Mouse (Mus musculus) left cerebral cortex, postnatal 10 days (tissue): Measurements from ENCODE around the gene Gpr37l1. TPM values are rescaled to one million over a fixed set of nuclear protein-coding genes. Genes with fewer than 3 reads are reported as not detected.

Experiments
- DNase-seq, 2 experiments: peaks; one replicate each; pipeline ENCODE4 v3.0.0; 2021 to 2022; ENCODE audit warnings: low spot score in 2 of 2, mixed read lengths in 1 of 2; ENCODE audit errors: extremely low spot score in 1 of 2
- intact Hi-C: fragments of 180-260 bp; cut with DNase I; formaldehyde crosslinking; loops from one replicate; pipeline ENCODE4 v1.15.1; 2025
- total RNA-seq, 2 experiments: library from RNA; stranded (reverse); gene quantifications; 2 replicates each; pipeline ENCODE4 v1.2.3; 2021

Gene Gpr37l1
- total RNA-seq, 2 experiments from 2014 or later = 99.0 to 99.3 TPM

DNA sequence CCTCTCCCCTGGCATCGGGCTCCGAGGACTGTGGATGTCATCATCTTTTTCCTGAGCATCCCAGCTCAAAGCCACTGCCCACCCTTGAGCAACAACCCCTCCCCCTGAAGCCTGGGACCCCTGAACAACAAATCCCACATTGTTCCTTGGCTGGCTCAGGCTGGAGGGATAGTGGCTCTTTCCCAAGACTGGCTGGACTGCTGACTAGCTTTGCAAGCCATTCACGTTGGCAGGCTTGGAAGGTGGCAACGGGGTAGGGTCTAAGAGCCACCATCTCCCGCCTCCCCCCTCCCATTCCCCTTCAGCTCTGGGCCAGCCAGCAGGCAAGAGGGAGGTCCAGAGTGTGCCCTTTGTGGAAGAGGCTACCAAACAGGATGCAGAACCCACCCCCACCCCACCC is 8.8 kb downstream of the Gpr37l1 start:
- intact Hi-C loops = loop anchor here (5.0 kb wide), 1 partner anchor 214 kb away; no protein-coding TSS in a partner anchor
- peak; percentile 73 to 80 for DNase-seq

DNA sequence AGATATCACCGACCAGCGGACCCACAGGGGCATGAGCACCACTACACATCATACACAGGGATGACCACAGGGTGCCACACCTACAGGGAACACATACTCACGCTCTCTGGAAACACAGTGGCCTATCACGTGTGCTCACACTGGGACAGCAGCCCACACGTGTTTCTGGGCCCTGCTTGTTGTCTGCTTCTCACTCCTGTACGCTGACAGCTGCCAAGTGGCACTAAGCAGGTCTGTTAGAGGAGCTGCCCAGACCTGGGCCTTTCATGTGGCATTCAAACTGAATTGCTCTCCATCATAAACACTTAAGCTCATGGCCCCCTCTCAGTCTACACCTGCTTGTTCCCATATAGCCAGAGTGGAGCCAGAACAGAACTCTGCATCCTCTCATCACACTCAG is 11.2 kb downstream of the Gpr37l1 start:
- intact Hi-C loops = loop anchor here (5.0 kb wide), 1 partner anchor 216 kb away; no protein-coding TSS in a partner anchor
- no peak for DNase-seq

DNA sequence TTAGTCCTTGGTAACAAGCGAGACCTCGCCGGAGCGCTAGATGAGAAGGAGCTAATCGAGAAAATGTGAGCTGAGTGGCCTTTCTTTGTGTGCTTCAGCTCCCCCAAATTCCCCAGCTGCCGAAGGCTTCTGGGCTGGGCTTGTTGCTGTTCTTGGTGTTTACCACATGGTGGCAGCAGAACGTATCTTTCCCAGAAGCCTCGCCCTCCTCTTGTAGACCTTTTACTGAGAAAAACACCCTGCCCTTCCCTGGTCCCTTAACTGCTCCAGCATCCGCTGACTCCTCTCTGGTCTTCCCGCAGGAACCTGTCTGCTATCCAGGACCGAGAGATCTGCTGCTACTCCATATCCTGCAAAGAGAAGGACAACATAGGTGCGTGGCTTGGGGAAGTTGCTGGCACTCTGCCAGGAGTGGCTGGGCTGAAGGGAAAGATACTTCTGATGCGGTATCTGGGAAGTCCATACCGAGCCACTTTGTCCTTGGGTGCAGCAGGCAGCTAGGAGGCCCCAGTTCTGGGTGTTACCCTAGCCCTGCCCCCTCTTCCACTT is 13.0 kb downstream of the Gpr37l1 start:
- intact Hi-C loops = no loop called here
- DNase-seq = peak; percentile 74 to 88

DNA sequence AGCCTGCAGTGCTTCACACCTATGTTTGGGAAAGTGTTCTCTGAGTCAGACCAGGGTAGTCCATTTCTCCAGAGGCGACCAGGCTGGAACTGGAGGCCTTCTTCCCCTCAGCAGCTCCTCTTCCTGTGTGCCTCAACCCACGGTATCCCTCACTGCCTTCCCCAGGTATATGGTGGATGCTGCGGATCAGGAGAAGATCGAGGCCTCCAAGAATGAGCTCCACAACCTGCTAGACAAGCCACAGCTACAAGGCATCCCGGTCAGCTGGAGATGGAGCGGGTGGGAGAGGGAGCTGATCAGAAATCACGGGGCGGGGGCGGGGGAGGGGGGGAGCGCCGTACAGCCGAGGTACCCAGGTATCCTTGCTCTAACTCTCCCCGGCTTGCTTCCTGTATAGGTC is 13.5 kb downstream of the Gpr37l1 start:
- intact Hi-C loops = no loop called here
- DNase-seq = no peak

DNA sequence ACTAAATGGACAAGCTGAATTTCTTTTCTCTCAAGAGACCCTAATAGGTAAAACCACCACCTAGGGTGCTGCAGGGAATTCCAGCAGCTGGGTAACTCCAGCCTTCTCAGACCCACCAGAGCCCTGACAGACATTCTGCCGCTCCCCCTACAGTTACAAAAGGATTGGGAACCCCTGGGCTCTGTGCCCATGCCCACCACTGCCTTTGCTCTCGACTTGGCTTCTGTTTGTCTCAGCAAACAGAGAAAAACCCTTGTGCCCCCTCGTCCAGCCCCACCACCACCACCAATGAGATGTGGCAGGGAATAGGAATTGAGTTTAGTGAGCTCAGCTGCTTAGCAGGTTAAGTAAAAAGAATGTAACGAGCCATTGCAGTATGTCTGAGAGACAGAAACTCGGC is 18.5 kb downstream of the Gpr37l1 start:
- no peak for DNase-seq
- intact Hi-C loops = no loop called here

DNA sequence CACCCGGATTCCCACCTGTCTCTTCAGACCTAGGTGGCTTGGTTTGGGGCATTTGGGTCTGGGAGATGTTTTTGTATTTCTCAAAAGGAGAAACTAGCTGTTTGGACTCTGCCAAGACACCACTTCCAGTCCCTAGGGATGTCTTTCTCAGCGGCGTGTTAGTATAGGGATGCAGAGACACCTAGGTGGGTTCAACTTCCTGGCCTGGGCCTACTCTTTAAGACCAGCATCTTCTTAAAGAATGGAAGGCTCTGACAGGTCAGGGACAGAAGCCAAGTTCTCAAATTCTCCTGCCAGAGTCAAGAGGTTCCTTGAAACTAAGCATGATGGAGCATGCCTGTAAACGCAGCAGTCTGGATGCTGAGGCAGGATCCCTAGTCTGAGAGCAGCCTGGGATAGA is 19.0 kb downstream of the Gpr37l1 start:
- DNase-seq = peak in 1 of 2 experiments; percentile 17
- intact Hi-C loops = no loop called here

DNA sequence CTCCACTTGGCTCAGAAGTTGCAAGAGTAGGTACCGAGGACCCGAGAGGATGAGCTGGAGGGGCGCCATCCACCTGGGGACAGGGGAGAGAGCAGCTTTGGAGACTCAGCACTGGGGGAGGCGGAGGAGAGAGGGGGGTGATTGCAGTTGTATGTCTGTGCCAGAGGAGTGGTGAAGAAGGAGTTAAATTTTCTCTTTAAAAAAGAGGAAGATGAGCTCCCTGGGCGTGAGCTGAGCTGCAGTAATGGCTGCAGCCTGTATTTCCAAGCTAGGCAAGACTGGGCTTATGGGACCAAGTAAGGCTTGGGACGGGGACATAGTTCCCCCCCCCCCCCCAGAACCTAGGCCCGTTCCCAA is 19.8 kb downstream of the Gpr37l1 start:
- DNase-seq = no peak
- intact Hi-C loops = no loop called here

DNA sequence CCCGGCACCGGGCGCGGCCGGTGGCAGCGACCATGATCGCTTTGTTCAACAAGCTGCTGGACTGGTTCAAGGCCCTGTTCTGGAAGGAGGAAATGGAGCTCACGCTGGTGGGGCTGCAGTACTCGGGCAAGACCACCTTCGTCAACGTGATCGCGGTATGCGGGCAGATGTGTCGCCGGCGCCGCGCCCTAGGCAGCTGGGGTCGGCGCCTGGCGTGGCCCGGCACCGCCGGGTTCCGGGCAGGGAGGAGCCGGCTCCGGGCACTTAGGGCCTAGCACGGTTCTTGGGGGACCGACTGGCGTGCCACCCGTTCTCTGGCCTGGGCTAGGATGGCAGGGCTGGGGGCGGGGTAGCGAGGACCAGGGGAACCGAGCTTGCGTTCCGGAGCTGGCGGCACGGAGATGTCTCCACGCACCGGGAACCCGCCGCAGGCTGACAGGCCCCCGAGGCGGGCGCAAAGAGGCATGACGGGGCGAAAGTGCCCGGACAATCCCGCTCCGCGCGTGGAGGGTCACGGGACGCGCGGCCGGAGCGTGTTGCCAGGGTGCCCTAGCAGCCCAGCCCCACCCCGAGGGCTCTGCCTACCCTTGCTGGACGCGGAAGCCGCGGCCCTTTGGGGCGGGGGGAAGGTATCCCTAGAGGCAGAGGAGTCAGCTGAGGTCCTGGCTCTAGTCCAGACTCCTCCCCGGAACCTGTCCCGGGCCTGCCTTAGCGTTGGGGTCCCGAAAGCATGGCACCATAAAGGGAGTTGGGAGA is 20.4 kb downstream of the Gpr37l1 start:
- intact Hi-C loops = no loop called here
- peak; percentile 78 to 95 for DNase-seq

DNA sequence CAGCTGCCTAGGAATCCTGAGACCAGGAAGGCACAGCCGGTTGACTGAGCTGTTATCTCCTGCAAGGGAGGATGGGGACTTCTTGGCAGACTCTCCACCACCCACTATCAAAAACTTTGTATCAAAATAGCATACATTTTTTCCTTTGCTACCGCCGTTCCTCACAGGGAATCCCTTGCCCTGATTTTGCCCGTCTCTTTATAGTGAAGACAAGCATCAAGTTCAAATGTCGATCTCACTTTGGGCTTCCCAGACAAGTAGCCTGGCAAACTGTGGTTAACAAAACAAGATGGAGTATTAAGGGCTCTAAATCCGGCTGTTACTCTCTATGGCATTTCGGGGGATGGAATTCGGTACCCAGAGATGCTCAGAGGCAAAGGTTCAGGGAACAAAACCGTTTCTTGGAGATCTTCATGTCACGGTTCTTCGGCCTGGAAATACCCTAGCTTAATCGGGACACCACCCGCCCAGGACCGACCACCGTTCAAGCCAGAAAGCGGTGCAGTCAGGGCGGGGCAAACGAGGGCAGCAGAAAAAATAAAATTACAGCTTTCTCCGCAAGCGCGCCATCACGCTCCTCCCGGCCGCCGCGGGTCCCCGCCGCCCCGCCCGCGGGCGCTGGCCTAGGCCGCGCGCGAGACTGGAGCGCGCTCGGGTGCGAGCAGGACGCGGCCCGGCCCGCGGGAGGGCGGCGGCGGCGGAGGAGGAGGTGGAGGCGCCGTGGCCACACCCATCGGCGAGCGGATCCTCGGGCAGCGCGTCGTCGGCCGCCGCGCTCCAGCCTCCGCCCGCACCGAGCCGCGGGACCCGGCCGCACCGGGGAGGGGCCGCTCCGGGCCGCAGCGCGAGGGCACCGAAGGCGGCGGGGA is 21.2 kb downstream of the Gpr37l1 start, which contains the start of gene Arl8a:
TSS of gene Arl8a (plus strand) at position 748 of the 869 bp plus-strand sequence.
- intact Hi-C loops = no loop called here
- DNase-seq = peak; percentile 69 to 94

DNA sequence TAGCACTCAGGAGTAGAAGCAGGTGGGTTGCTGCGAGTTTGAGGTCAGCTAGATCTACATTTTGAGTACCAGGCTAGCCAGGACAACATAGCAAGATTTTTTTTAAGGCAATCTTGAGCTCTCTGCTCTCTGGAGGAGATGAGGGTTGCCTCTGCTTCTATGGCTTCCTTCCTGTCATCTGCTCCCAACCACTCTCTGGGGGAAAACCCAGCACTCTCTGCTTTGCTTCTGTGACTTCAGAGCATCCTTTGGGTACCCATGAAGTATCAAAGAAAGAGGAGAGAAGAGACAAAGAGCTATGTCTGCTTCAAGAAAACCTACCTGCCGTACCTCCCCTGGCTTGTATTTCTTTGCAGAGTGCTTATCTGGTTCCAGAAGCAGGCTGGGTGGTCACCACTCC is 23.5 kb downstream of the Gpr37l1 start:
- no peak for DNase-seq
- intact Hi-C loops = no loop called here

DNA sequence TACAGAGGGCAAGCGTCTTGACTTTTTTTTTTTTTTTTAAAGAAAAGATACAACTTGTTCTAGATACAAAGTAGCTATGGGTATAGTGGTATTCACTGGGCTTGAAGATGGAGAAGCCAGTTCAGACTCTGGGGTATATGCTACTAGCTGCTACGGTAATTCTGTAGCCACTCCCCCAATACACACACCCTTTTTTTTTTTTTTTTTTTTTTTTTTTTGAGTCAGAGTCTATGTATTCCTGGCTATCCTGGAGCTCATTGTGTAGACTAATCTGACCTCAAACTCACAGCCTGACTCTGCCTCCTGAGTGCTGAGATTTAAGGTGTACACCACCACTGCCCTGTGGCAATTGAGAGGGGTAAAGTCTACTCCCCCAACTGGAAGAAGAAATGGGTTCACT is 25.0 kb downstream of the Gpr37l1 start:
- intact Hi-C loops = no loop called here
- no peak for DNase-seq

DNA sequence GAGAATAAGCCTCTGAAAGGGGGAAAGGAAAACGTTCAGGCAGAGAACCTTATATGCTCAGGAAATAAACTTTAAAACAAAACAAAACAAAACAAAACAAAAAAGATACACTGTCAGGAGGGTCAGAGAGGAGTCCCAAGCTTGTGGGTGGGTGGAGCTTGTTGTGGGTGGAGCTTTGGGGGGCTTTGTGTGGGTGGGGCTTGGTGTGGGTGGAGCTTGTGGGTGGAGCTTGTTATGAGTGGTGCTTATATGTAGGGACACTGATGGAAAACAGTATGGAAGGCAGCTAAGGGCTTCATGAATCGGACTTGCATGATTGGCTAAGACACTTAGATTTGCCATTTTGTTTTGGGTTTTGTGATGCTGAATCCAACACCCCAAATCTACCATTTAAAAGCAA is 27.6 kb downstream of the Gpr37l1 start:
- DNase-seq = no peak
- intact Hi-C loops = loop anchor here (5.0 kb wide), 1 partner anchor 153 kb away; no protein-coding TSS in a partner anchor

DNA sequence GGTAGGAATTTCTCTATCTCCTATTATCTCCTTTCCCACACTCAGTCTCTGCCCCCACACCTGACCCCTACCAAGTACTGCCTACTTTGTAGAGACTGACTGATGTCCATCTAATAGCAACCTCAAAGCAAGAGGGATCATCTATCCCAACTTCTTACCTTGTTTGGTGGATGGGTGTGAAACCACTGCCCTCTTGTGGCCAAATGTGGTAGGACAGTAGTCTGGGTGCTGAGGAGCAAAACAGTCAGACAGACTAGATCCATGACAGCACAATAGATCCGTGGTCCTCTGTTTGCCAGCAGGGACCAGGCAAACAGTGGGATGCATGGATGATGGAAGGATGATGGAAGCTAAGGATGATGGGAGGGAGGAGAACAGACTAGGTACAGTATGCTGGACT is 31.0 kb downstream of the Gpr37l1 start:
- peak in 1 of 2 experiments; percentile 63 for DNase-seq
- intact Hi-C loops = loop anchor here (5.0 kb wide), 1 partner anchor 149 kb away; no protein-coding TSS in a partner anchor

DNA sequence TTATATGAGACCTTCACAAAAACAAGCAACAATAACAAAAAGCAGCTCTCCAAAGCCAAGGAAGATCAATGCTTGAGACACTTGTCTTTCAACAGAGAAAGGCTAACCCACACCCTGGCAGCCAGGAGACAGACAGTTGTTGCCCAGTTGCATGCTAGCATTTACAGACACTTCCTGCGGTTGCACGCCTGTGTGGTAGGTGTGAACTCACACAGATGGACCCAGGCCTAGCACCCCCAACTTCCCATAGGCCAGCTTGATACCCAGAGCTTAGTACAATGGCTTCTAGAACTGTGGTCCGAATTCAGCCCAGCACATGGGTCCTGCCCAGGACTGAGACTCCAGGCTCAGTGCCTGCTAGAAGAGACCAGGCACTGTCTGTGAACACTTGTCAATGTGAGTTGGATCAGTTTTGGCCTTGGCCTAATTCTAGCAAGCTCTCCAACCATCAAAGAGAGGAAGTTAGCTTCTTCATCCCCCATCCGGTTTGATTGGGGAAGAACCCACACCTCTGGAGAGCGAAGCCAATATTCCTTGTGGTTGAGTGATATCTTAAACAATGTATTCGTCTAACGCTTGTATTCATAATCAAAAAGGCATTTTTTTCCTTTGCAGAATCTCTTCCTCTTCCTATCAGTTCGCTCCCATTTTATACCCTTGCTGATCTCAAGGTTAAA is 32.2 kb downstream of the Gpr37l1 start:
- DNase-seq = no peak
- intact Hi-C loops = loop anchor here (5.0 kb wide), 1 partner anchor 148 kb away; no protein-coding TSS in a partner anchor

DNA sequence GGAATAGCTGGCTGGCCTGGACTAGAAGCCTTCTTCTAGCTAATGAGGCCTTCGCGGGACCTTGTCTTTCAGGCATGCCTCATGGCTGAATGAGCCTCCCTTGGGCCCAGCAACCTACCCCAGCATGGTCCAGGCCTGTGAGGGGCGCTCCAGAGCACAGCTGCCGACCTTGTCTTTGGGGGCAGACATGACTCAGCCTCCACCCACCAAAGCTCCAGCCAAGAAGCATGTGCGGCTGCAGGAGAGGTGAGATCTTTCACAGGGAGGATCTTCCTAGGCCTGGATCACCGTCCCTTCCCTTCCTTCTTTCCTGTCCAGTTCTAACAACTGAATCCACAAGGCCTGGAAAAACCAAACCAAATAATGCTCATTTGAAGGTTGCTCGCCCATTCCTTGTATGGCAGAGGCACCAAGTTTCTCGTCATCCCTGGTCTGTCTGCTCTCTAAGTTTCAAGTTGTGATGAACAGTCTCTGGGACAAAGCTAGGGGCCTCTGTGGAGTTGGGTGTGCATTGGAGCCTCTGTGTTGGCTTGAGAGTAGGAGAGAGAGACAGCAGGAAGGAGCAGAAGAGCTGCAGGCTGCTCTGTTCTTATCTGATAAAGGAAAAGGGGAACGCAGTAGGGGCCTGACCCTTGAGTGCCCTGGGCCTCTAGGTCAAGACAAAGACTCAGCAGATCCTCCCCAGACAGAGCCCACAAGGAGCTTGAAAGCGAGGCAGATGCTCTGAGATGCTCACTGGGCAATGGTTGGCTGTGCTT is 33.6 kb downstream of the Gpr37l1 start:
- DNase-seq = no peak
- intact Hi-C loops = no loop called here

DNA sequence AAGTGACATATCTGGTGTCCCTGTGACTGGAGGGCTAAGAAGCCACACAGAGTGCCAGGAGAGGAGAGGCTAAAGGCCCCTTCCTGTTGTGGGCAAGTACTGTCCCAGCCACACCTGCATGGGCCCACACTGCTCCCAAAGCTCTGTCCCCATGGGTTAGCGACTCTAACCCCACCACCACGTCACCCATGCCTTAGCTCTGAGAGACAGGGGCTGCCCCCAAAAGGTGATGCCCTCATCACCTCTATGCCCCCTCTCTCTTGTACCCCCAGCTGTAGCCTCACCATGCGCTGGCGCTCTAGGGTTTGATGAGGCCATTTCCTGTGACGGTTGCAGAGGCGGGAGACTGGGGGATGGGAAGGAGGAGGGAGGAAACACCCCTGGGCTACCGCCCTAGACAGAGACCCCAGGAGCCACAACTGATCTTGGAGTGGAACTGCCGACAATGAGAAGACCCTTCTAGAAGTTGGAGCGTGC is 34.5 kb downstream of the Gpr37l1 start:
- intact Hi-C loops = no loop called here
- DNase-seq = no peak

DNA sequence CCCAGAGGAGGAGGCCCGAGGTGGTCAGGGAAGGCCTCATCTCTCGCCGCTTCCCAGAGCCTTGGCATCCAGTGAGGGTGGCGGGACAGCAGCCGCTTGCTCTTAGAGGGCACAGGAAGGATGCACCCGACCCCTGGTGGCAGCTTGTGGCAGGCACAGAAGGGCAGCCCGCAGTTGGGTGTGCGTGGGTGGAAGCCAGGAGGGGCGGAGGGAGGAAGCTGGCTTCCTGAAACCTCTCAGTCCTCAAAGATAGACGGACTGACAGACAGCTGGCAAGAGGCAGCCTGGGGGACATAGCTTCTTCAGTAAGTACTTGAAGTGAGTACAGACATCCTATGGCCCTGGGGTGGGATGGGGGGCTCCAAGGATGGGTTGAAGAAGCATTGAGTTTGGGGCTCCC is 35.0 kb downstream of the Gpr37l1 start, which contains the start of gene Ptpn7:
TSS of gene Ptpn7 (plus strand) at position 228 of the 400 bp plus-strand sequence.
- intact Hi-C loops = no loop called here
- DNase-seq = peak in 1 of 2 experiments; percentile 87

DNA sequence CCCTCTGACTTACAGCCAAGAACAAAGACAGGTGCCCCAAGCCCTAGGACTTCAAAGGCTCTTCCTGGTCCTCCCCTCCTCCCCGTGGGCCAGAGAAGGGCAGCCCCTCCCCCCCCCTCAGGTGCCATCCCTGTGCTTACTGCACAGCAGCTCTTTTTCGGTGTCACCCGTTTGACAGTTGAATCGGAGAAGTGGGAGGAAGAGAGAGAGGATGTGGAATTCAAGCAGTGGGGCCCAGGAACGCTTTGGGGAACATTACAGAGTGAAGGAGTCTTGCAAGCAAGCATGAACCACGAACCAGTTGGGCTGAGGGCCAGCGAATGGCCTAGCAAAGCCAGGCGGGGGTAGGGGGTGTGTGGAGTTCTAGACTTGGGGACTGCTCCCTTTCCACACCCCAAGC is 35.9 kb downstream of the Gpr37l1 start:
- intact Hi-C loops = no loop called here
- no peak for DNase-seq
